Mouse (Mus musculus) layer of hippocampus, postnatal 25 days (tissue): Measurements from ENCODE around the gene Shisa5. TPM values are rescaled to one million over a fixed set of nuclear protein-coding genes. Genes with fewer than 3 reads are reported as not detected.

ENCODE experiments used
- DNase-seq, 2 experiments: peaks; one replicate each; pipeline ENCODE4 v3.0.0; 2022; ENCODE audit warnings: mixed read lengths in 2 of 2, low spot score in 1 of 2; ENCODE audit errors: extremely low spot score in 1 of 2
- total RNA-seq, 2 experiments: library from RNA; stranded (reverse); gene quantifications; 2 replicates each; pipeline ENCODE4 v1.2.3; 2021

Shisa5 gene
- total RNA-seq, 2 experiments from 2014 or later, result 49.3 to 52.1 TPM

- DNase-seq, result no peak
Measured at GRCm38 (mm10) chr9:109016973-109017604, 21.3 kb upstream of the Shisa5 start.

- no peak for DNase-seq
Measured at GRCm38 (mm10) chr9:109021428-109021827, 16.9 kb upstream of the Shisa5 start.

- no peak for DNase-seq
Measured at GRCm38 (mm10) chr9:109022866-109023685, 15.3 kb upstream of the Shisa5 start.

- DNase-seq, result no peak
Measured at GRCm38 (mm10) chr9:109027521-109027920, 10.8 kb upstream of the Shisa5 start.

- DNase-seq, result no peak
Measured at GRCm38 (mm10) chr9:109028421-109028820, 9.9 kb upstream of the Shisa5 start.

- no peak for DNase-seq
Measured at GRCm38 (mm10) chr9:109028919-109029318, 9.4 kb upstream of the Shisa5 start.

- no peak for DNase-seq
Measured at GRCm38 (mm10) chr9:109030312-109030711, 8.1 kb upstream of the Shisa5 start.

- DNase-seq, result no peak
Measured at GRCm38 (mm10) chr9:109031001-109031400, 7.4 kb upstream of the Shisa5 start.

- DNase-seq, result no peak
Measured at GRCm38 (mm10) chr9:109031686-109032085, 6.7 kb upstream of the Shisa5 start.

- no peak for DNase-seq
Measured at GRCm38 (mm10) chr9:109032435-109032834, 5.9 kb upstream of the Shisa5 start.

GRCm38 (mm10) chr9:109038901-109039364, 568 bp downstream of the Shisa5 start:
- DNase-seq, result no peak

- no peak for DNase-seq
Measured at GRCm38 (mm10) chr9:109039681-109040080, 1.3 kb downstream of the Shisa5 start.

- DNase-seq, result no peak
Measured at GRCm38 (mm10) chr9:109040216-109040615, 1.9 kb downstream of the Shisa5 start.

- DNase-seq, result no peak
Measured at GRCm38 (mm10) chr9:109040906-109041305, 2.5 kb downstream of the Shisa5 start.

- DNase-seq, result no peak
Measured at GRCm38 (mm10) chr9:109041351-109041750, 3.0 kb downstream of the Shisa5 start.

GRCm38 (mm10) chr9:109046306-109046705, 7.9 kb downstream of the Shisa5 start:
- peak in 1 of 2 experiments; percentile 39 for DNase-seq

- DNase-seq, result no peak
Measured at GRCm38 (mm10) chr9:109049316-109049715, 11.0 kb downstream of the Shisa5 start.

- DNase-seq, result no peak
Measured at GRCm38 (mm10) chr9:109049996-109050673, 11.8 kb downstream of the Shisa5 start.

- DNase-seq, result no peak
Measured at GRCm38 (mm10) chr9:109050674-109050997, 12.3 kb downstream of the Shisa5 start.

- no peak for DNase-seq
Measured at GRCm38 (mm10) chr9:109051011-109051501, 12.7 kb downstream of the Shisa5 start.
